Mouse (Mus musculus) liver, embryonic 16.5 days (tissue): ENCODE measurements around the gene Sh3bgrl2. TPM values are rescaled to one million over a fixed set of nuclear protein-coding genes. Genes with fewer than 3 reads are reported as not detected.

Experiments used
- ATAC-seq: fragments of 200-750 bp; cut with Nextera tagmentation; 2 replicates; pipeline ENCODE4 v1.8.0; 2017; ENCODE audit warnings: low read depth, mild to moderate bottlenecking, moderate number of reproducible peaks, moderate library complexity
- H3K27ac ChIP-seq: fragments of 300-500 bp; sonication (generic); 2 replicates; pipeline ENCODE4 v1.5.1; 2014; ENCODE audit warnings: mild to moderate bottlenecking, low read length
- H3K27me3 ChIP-seq: fragments of 300-500 bp; sonication (generic); 2 replicates; pipeline ENCODE4 v1.6.1; 2014; ENCODE audit warnings: low read depth, low read length, mixed read lengths; ENCODE audit not compliant: control insufficient read depth, insufficient read depth
- H3K36me3 ChIP-seq: fragments of 300-500 bp; sonication (generic); 2 replicates; pipeline ENCODE4 v1.6.1; 2014; ENCODE audit warnings: mild to moderate bottlenecking; ENCODE audit not compliant: control insufficient read depth, insufficient read depth
- H3K4me1 ChIP-seq: fragments of 300-500 bp; sonication (generic); 2 replicates; pipeline ENCODE4 v1.6.1; 2014; ENCODE audit warnings: low read depth, low read length, mixed read lengths; ENCODE audit not compliant: control insufficient read depth
- H3K4me2 ChIP-seq: fragments of 300-500 bp; sonication (generic); 2 replicates; pipeline ENCODE4 v1.6.1; 2014; ENCODE audit warnings: low read depth, low read length, mixed read lengths
- H3K4me3 ChIP-seq: fragments of 300-500 bp; sonication (generic); 2 replicates; pipeline ENCODE4 v1.5.1; 2014; ENCODE audit warnings: low read depth, mild to moderate bottlenecking, low read length
- H3K9ac ChIP-seq: fragments of 300-500 bp; sonication (generic); 2 replicates; pipeline ENCODE4 v1.6.1; 2014; ENCODE audit warnings: low read depth, low read length
- H3K9me3 ChIP-seq: fragments of 300-500 bp; sonication (generic); replicated peaks from 2 replicates; pipeline ENCODE4 v1.6.1; 2016; ENCODE audit warnings: low read length; ENCODE audit not compliant: control insufficient read depth
- WGBS: fragments of 180-500 bp; shearing (Covaris S2); extraction: QIAGEN DNeasy Blood & Tissue Kit; methylation state at CpG from one replicate; pipeline ENCODE4 v1.1.7; 2014; ENCODE audit not compliant: insufficient replicate concordance; 5-methylcytosine and 5-hydroxymethylcytosine counted together
- polyA plus RNA-seq: library from polyadenylated mRNA; unstranded; fragments of >200 nt; fragmentation: Nextera tagmentation; extraction: Ambion mirVana; gene quantifications from 2 replicates; pipeline ENCODE4 v1.2.1, GENCODE M21; 2015

Sh3bgrl2 gene
- polyA plus RNA-seq, 1 experiment from 2014 or later = 13.9 TPM

DNA sequence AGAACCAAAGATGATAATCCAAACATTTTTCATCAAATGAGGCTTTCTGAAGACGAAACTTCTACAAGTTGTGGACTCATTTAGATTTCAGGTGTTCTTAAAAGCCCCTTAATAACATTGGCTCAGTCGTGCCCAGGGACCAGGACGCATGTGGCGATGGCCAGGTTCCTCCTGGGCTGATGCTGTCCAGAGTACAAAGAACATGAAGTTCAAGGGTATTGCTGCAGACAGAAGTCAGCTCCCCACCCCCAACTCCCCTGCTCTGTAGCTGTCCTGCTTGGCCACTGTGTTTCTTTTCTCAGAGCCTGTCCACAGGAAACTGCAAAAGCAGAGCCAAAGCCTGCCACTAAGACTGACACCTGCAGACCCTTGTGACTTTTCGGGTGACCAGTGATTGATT, 45.7 kb downstream of the Sh3bgrl2 start:
- Histone ChIP-seq H3K9ac (no peak overlapping the region), H3K4me2 (no peak overlapping the region), H3K27ac (no peak overlapping the region), H3K27me3 (no peaks in the 10 kb centered on the region), H3K4me3 (no peak overlapping the region), H3K36me3 (no peaks in the 10 kb centered on the region), H3K4me1 (no peaks in the 10 kb centered on the region), H3K9me3 (no peaks in the 10 kb centered on the region)
- no peak for ATAC-seq
- 66% methylated on average over 5 of the region's 5 CpGs for WGBS

DNA sequence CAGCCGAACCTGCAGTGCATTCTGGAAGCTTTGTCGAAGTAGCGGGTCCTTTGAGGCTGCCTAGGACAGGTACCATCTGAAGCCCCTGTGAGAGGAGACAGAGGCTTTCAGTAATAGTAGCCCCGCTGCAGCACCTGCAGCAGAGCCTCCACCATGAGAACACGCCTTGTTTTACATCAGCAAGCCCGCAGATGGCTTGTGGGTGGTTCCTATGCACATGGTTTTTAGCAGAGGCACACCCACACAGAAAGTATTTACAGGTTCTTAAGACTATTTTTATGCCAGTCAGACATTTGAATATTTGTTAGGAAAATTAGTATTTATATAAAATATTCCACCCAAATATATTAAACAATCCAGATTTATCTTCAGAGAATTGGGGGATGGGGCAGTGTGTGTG, 48.0 kb downstream of the Sh3bgrl2 start:
- Histone ChIP-seq H3K4me3 (no peak overlapping the region), H3K4me1 (no peaks in the 10 kb centered on the region), H3K27me3 (no peaks in the 10 kb centered on the region), H3K36me3 (no peaks in the 10 kb centered on the region), H3K27ac (no peak overlapping the region), H3K9me3 (no peaks in the 10 kb centered on the region), H3K4me2 (no peak overlapping the region), H3K9ac (no peak overlapping the region)
- no peak for ATAC-seq
- 70% methylated on average over 6 of the region's 6 CpGs for WGBS

DNA sequence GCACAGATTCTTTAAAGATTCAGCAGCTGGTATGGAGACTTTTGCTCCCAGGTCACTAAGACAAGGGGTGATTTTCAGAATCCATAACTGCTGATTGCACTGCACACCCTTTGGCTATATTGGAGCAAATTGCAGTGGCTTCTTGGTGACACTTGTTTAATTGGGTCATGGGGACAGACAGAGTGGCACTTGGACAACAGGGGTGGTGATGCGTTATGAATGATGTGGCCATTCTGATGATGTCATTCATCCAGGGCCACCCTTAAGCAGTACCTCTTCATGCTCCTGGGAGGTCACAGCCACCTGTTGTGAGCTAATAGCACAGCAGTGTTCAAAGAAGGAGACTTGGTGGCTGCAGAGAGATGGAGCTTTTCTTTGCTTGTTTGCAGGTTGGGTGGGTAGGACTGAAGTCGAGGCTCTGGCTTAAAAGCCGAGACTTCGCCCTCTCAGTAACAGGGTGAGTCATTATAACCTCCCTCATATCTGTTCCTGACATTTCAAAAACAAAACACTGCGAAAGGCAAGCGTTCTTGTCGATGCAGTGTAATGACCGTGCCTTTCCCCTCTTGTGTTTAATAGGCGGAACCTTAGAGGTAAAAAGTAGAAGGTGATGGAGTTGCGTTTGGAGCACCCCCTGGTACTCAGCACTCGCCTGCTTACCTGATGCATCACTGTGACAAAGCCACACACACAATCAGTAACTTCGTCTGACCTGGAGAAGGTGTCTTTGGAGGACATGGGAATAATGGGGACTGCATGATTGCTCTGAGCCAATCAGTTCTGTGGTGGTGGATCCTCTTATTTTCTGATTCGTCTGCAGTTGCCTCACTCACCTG, 48.7 kb downstream of the Sh3bgrl2 start:
- no peaks in the 10 kb centered on the region for H3K9me3 ChIP-seq
- no peak overlapping the region for H3K4me2 ChIP-seq
- 64% methylated on average over 13 of the region's 13 CpGs for WGBS
- no peaks in the 10 kb centered on the region for H3K27me3 ChIP-seq
- ATAC-seq = no peak
- H3K4me1 ChIP-seq = no peaks in the 10 kb centered on the region
- H3K9ac ChIP-seq = no peak overlapping the region
- no peak overlapping the region for H3K4me3 ChIP-seq
- no peak overlapping the region for H3K27ac ChIP-seq
- no peaks in the 10 kb centered on the region for H3K36me3 ChIP-seq

DNA sequence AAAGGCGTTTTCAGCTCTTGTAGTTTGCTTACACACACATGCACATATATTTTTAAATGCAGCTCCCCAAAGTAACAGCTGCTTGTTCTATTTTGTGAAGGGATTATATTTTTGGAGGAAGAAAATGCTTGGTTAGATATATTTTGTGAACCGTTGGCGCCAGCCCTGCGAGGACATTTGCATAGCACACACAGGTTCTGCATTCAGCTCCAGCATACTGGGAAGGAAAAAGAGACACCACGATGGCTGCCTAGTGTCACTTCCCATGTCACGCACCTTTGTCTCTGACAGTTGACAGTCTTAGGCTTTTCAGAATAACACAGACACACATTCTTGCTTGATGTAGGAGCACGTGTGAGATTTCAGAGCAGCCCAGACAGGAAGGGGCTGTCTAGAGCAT, 49.9 kb downstream of the Sh3bgrl2 start:
- Histone ChIP-seq H3K27me3 (no peaks in the 10 kb centered on the region), H3K36me3 (no peaks in the 10 kb centered on the region), H3K27ac (no peak overlapping the region), H3K4me1 (no peaks in the 10 kb centered on the region), H3K9ac (no peak overlapping the region), H3K9me3 (no peaks in the 10 kb centered on the region), H3K4me3 (no peak overlapping the region), H3K4me2 (no peak overlapping the region)
- WGBS = 60% methylated on average over 7 of the region's 7 CpGs
- ATAC-seq = no peak

DNA sequence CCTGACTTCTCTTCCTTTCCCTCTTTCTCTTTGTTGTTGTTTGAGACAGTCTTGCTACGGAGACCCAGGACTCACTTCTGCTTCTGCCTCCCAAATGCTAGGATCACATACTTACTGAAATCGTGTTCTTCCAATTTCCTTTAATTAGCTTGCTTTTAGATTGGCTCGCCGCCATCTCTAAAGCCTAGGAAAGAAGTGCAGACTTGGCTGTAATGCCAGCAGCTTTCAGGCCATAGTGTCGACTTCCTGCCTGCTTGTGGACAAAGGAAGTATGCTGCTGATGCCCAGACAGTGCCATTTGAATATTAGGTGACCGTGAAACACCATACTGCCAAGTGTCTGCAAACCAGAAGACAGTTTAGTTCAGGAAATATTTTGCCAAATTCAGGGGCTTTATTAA, 51.4 kb downstream of the Sh3bgrl2 start:
- 51% methylated on average over 6 of the region's 6 CpGs for WGBS
- no peaks in the 10 kb centered on the region for H3K4me1 ChIP-seq
- no peak for ATAC-seq
- H3K27me3 ChIP-seq = no peaks in the 10 kb centered on the region
- H3K36me3 ChIP-seq = no peaks in the 10 kb centered on the region
- no peak overlapping the region for H3K4me3 ChIP-seq
- H3K4me2 ChIP-seq = no peak overlapping the region
- no peaks in the 10 kb centered on the region for H3K9me3 ChIP-seq
- H3K27ac ChIP-seq = no peak overlapping the region
- H3K9ac ChIP-seq = no peak overlapping the region

DNA sequence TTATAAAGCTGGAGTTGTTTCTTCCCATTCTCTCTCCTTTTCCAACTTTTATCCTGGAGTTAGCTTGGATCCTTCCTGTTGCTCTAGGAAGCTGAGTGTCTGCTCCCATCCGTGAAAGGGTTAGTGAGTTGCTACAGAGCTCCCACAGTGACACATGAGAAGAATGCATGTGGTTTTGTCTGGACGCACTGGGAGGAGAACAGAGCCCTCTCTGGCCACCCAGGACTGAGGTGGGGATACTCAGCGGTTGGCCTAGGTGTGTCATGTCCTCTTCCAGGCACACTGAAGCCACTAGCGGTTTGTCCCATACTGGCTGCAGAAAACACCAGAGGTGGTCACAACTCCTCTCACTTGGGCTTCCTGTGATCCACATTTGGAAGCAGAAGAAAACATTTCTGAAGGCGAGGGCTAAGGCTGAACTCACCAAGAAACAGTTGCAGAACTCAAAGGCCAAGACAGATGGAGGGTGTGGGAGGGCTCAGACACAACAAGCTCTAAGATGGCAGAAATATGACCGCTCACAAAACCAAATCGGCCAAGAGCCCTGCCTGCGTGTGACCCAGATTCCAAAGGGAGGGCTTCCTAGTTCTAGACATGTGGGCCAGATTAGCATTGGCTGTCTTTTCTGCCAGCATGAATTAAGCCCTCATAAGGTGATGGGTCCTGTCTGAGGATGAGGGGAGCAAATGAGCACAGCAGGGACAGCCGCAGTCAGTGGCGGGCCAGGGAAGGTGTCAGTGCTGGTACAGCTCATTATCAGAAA, 52.3 kb downstream of the Sh3bgrl2 start:
- no peak for ATAC-seq
- H3K36me3 ChIP-seq = no peaks in the 10 kb centered on the region
- 60% methylated on average over 10 of the region's 10 CpGs for WGBS

DNA sequence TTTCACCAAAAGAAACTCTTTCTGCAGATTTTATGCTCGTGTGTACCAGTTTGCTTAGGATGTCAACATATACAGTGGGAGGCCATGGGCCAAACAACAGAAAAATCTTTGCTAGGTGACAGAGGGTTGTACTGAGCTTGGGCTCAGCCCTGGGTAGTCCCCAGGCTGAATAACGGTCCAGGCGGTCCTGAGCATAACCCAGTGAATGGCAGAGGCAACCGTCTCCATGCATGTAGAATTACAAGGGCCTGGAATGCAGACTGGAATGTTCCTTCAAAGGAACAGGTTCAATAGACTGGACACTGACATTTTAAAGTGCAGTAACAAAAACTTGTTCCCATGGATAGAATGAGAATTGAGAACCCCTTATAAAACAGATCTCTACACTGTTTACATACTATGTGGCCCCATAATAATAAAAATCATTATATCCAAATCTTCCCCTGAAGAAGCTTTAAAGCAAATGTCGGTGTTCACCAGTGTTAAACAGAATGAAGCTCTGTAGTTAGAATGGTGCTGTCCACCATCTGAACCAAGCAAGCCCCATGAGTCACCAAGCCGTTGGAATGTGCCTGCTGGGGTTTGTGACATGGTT, 54.1 kb downstream of the Sh3bgrl2 start:
- WGBS = 63% methylated on average over 6 of the region's 6 CpGs
- H3K4me2 ChIP-seq = no peak overlapping the region
- no peaks in the 10 kb centered on the region for H3K9me3 ChIP-seq
- no peak for ATAC-seq
- no peaks in the 10 kb centered on the region for H3K36me3 ChIP-seq
- H3K27me3 ChIP-seq = no peaks in the 10 kb centered on the region
- no peak overlapping the region for H3K27ac ChIP-seq
- no peak overlapping the region for H3K4me3 ChIP-seq
- no peak overlapping the region for H3K9ac ChIP-seq
- no peaks in the 10 kb centered on the region for H3K4me1 ChIP-seq

More for the DNA sequence above, 52.3 kb downstream of the Sh3bgrl2 start:
- Histone ChIP-seq H3K27ac (no peak overlapping the region), H3K4me2 (no peak overlapping the region), H3K9ac (no peak overlapping the region), H3K4me1 (no peaks in the 10 kb centered on the region), H3K27me3 (no peaks in the 10 kb centered on the region), H3K4me3 (no peak overlapping the region), H3K9me3 (no peaks in the 10 kb centered on the region)

DNA sequence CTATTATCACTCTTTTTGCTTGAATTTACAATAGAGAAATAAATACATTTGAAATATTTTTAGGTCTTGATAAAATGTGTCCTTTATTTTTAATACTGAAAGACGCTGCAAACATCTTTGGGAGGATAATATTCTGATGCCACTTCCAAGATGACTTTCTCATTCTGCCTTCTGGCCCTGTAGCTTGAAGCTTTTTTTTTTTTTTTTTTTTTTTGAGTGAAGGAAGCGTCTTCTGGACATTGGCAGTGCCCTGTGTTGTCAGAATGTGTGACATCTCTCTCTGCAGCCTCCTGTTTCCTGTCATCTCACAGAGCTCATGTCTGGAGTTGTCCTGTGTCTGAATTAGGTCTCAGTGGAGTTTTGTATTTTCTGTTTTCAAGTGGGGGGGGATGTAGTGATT, 55.0 kb downstream of the Sh3bgrl2 start:
- ATAC-seq = no peak
- Histone ChIP-seq H3K27me3 (no peaks in the 10 kb centered on the region), H3K9ac (no peak overlapping the region), H3K36me3 (no peaks in the 10 kb centered on the region), H3K27ac (no peak overlapping the region), H3K4me2 (no peak overlapping the region), H3K4me1 (no peaks in the 10 kb centered on the region), H3K9me3 (no peaks in the 10 kb centered on the region), H3K4me3 (no peak overlapping the region)
- WGBS = 60% methylated on average over 2 of the region's 2 CpGs
